Mouse (Mus musculus) hindbrain, embryonic 14.5 days (tissue): ENCODE measurements at regions not wholly inside any gene's neighbourhood (a gene's known extent, or its start where the extent isn't known, plus 50 kb on each side); places are given as distances from the start of the nearest gene placed in this dataset.

Experiments
- ATAC-seq: fragments of 200-750 bp; cut with Nextera tagmentation; 2 replicates; pipeline ENCODE4 v1.8.0; 2017; ENCODE audit warnings: moderate number of reproducible peaks, mild to moderate bottlenecking, moderate TSS enrichment, moderate library complexity; ENCODE audit not compliant: low FRiP score
- DNase-seq: peaks from one replicate; pipeline ENCODE4 v3.0.0-alpha.2; 2015; ENCODE audit warnings: low spot score
- H3K27ac ChIP-seq: fragments of 300-500 bp; sonication (generic); 2 replicates; pipeline ENCODE4 v1.5.1; 2014; ENCODE audit warnings: mild to moderate bottlenecking, moderate library complexity
- H3K27me3 ChIP-seq: fragments of 300-500 bp; sonication (generic); 2 replicates; pipeline ENCODE4 v1.6.1; 2014; ENCODE audit warnings: mild to moderate bottlenecking, low read length, mixed read lengths; ENCODE audit not compliant: control insufficient read depth, insufficient read depth
- H3K36me3 ChIP-seq: fragments of 300-500 bp; sonication (generic); replicated peaks from 2 replicates; pipeline ENCODE4 v1.6.1; 2014; ENCODE audit not compliant: control insufficient read depth, insufficient read depth
- H3K4me1 ChIP-seq: fragments of 300-500 bp; sonication (generic); replicated peaks from 2 replicates; pipeline ENCODE4 v1.6.1; 2014; ENCODE audit warnings: antibody characterized with exemption, low read length, mixed read lengths; ENCODE audit not compliant: control insufficient read depth, insufficient read depth
- H3K4me2 ChIP-seq: fragments of 300-500 bp; sonication (generic); replicated peaks from 2 replicates; pipeline ENCODE4 v1.6.1; 2014; ENCODE audit warnings: mild to moderate bottlenecking, moderate library complexity
- H3K4me3 ChIP-seq: fragments of 300-500 bp; sonication (generic); replicated peaks from 2 replicates; pipeline ENCODE4 v1.5.1; 2014; ENCODE audit warnings: mild to moderate bottlenecking, low read length
- H3K9ac ChIP-seq: fragments of 300-500 bp; sonication (generic); 2 replicates; pipeline ENCODE4 v1.6.1; 2014
- H3K9me3 ChIP-seq: fragments of 300-500 bp; sonication (generic); 2 replicates; pipeline ENCODE4 v1.6.1; 2016; ENCODE audit warnings: low read length; ENCODE audit not compliant: control insufficient read depth
- WGBS: fragments of 180-500 bp; shearing (Covaris S2); extraction: QIAGEN DNeasy Blood & Tissue Kit; methylation state at CpG from one replicate; pipeline ENCODE4 v1.1.7; 2014; 5-methylcytosine and 5-hydroxymethylcytosine counted together

DNA sequence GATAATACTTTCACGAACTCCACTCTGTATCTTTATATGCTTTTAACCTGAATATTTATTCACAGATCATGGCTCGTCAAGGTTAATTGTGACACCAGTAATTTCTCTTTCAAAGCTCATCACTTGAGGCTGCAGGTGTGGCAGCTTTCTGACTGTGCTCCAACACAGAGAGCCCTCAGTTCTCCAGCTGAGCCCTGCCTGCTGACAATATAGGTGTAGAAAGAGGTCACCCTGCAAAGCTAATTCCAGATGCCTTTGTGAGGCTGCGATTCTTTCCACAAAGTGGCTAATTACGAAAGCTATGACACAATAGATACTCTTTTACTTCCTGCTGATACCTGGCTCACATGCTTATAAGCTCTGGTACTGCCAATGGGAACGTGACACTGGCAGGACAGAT is 64.0 kb downstream of the Slitrk5 start:
- ATAC-seq, result peak; percentile 31; the same call in 1 of the 2 replicates

DNA sequence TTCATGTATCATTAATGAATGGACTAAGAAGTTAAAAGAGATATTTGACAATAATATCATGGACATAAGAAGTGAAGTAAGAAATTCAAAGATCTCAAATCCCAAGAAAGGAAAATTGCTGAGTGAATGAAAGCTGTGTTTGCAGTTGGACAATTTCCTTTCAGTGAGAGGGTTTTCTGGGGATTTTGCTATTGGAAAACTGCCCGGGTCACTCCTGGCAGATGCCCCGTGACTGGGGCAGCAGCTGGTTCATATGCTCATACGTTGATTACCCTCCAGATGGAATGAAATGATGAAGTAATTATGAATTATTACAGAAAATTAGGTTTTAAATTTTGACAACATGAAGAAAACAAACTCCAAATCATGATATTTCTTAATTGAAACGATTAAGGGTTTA is 88.7 kb downstream of the Slitrk5 start:
- no peaks in the 10 kb centered on the region for H3K27me3 ChIP-seq
- no peak overlapping the region for H3K27ac ChIP-seq
- ATAC-seq (no peak), DNase-seq (no peak)
- no peak overlapping the region for H3K4me2 ChIP-seq
- H3K4me1 ChIP-seq, result no peaks in the 10 kb centered on the region
- H3K9ac ChIP-seq, result no peak overlapping the region
- WGBS, result 55% methylated on average over 4 of the region's 4 CpGs
- H3K9me3 ChIP-seq, result no peaks in the 10 kb centered on the region
- no peak overlapping the region for H3K4me3 ChIP-seq
- no peaks in the 10 kb centered on the region for H3K36me3 ChIP-seq

More for the DNA sequence above, 64.0 kb downstream of the Slitrk5 start:
- no peak overlapping the region for H3K27ac ChIP-seq
- no peaks in the 10 kb centered on the region for H3K4me1 ChIP-seq
- WGBS, result 35% methylated on average over 5 of the region's 5 CpGs
- no peaks in the 10 kb centered on the region for H3K27me3 ChIP-seq
- no peak for DNase-seq
- no peaks in the 10 kb centered on the region for H3K9me3 ChIP-seq
- H3K36me3 ChIP-seq, result no peaks in the 10 kb centered on the region
- H3K4me3 ChIP-seq, result no peak overlapping the region
- no peak overlapping the region for H3K9ac ChIP-seq
- H3K4me2 ChIP-seq, result no peak overlapping the region

DNA sequence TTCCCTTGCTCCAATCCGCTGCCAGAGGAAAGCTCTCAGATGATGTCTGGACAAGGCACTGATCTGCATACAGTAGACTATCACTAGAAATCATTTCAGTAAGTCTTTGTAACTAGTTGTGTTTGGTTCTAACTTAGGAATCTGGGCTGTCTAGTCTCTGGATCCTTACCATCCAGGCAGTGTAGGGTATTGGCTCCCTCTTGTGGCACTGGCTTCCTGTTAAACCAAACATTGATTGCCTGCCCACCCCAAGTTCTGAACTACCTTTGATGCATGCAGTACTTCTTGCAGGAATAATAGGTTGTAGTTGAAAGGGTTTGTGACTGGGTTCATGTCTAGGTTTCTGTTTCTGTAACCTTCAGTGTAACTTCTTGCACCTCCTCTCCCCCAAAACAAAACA is 103.3 kb downstream of the Slitrk5 start:
- Histone ChIP-seq H3K9me3 (no peaks in the 10 kb centered on the region), H3K36me3 (no peaks in the 10 kb centered on the region), H3K4me1 (no peaks in the 10 kb centered on the region), H3K4me3 (no peak overlapping the region), H3K9ac (no peak overlapping the region), H3K4me2 (no peak overlapping the region), H3K27ac (no peak overlapping the region), H3K27me3 (no peaks in the 10 kb centered on the region)
- ATAC-seq (no peak), DNase-seq (no peak)
- WGBS, result 67% methylated on average over 1 of the region's 1 CpGs

DNA sequence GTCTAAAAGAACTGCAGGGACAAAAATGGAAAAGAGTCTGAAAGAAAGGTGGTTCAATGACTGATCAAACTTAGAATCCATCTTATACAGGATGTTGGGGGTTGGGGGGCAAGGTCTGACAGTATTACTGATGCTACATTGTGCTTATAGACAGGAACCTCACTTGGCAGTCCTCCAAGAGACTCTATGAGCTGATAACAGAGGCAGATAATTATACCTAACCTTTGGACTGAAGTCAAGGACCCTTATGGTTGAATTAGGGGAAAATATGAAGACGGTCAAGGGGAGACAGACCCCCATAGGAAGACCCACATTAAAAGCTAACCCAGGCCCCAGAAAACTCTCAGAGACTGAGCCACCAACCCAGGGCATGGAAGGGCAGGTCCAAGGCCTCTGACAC is 133.1 kb downstream of the Slitrk5 start:
- Histone ChIP-seq H3K4me3 (no peak overlapping the region), H3K36me3 (no peaks in the 10 kb centered on the region), H3K27me3 (no peaks in the 10 kb centered on the region), H3K9ac (no peak overlapping the region), H3K4me2 (no peak overlapping the region), H3K27ac (no peak overlapping the region), H3K9me3 (no peaks in the 10 kb centered on the region), H3K4me1 (no peaks in the 10 kb centered on the region)
- 83% methylated on average over 1 of the region's 1 CpGs for WGBS
- DNase-seq (no peak), ATAC-seq (no peak)

DNA sequence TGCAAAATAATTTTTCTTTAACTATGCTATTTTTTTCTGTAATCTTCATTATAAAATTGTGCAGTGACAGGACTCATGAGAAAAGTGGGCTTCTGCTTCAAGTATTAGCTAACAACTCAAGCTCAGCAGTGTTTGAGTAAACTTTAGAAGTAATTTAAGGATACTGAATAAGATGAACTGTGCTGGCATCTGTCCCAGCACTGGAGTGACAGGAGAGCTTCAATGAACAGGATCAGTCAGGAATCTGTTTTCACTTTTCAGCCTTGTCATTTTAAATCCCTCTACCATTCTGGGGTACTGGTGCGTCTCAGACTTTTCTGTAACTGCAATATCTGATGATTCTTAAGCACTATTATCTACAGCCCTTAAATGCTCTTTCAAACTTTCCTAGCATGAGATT is 135.0 kb downstream of the Slitrk5 start:
- Histone ChIP-seq H3K9ac (no peak overlapping the region), H3K4me1 (no peaks in the 10 kb centered on the region), H3K9me3 (no peaks in the 10 kb centered on the region), H3K36me3 (no peaks in the 10 kb centered on the region), H3K27me3 (no peaks in the 10 kb centered on the region), H3K4me2 (no peak overlapping the region), H3K27ac (no peak overlapping the region), H3K4me3 (no peak overlapping the region)
- no peak for ATAC-seq
- no peak for DNase-seq
- WGBS, result 73% methylated on average over 1 of the region's 1 CpGs

DNA sequence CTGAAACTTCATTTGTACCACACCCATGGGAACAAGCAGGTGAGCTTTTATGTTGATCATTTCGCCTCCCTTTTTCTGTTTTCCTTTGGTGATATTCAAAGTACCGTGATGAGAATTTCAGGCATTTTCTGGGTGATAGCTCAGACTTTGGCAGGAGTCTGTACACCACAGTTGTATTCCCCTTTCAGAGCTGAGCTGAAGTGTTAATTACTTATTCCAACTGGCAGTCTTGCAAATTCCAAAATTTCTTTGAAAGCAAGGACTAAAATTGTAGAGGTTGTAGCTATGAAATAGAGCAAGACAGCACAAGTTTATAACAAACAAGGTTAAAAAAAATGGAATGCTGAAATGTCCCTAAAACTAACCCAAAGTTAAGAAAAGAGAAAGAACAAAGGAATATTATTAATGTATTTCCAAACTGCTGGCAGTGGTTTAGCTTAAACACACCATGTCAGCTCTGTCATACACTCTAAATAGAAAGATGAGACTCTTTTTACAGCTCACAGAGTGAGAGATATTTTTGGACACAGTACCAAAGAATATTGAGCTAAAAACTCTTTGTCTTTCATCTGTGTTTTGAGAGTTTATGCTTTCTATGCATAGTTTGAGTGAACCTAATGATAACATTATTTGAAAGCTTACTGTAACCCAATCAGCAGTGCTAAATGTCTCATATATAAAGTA is 147.3 kb downstream of the Slitrk5 start:
- no peak overlapping the region for H3K4me2 ChIP-seq
- DNase-seq (no peak), ATAC-seq (no peak)
- no peaks in the 10 kb centered on the region for H3K4me1 ChIP-seq
- no peaks in the 10 kb centered on the region for H3K27me3 ChIP-seq
- H3K36me3 ChIP-seq, result no peaks in the 10 kb centered on the region
- no peaks in the 10 kb centered on the region for H3K9me3 ChIP-seq
- no peak overlapping the region for H3K9ac ChIP-seq
- H3K4me3 ChIP-seq, result no peak overlapping the region
- 80% methylated on average over 2 of the region's 2 CpGs for WGBS
- no peak overlapping the region for H3K27ac ChIP-seq
